Mouse (Mus musculus) neural tube, embryonic 14.5 days (tissue): ENCODE results near the gene Itpkc. TPM values are rescaled to one million over a fixed set of nuclear protein-coding genes. Genes with fewer than 3 reads are reported as not detected.

Experiments used
- ATAC-seq: fragments of 200-750 bp; cut with Nextera tagmentation; 2 replicates; pipeline ENCODE4 v1.8.0; 2017; ENCODE audit warnings: low read depth, mild to moderate bottlenecking, moderate TSS enrichment, moderate library complexity
- H3K27ac ChIP-seq: fragments of 300-500 bp; sonication (generic); 2 replicates; pipeline ENCODE4 v1.5.1; 2014; ENCODE audit warnings: low read depth, mild to moderate bottlenecking, control low read depth, low read length, moderate library complexity, mixed read lengths
- H3K27me3 ChIP-seq: fragments of 300-500 bp; sonication (generic); 2 replicates; pipeline ENCODE4 v1.6.1; 2014; ENCODE audit warnings: low read length; ENCODE audit not compliant: control insufficient read depth, insufficient read depth
- H3K36me3 ChIP-seq: fragments of 300-500 bp; sonication (generic); 2 replicates; pipeline ENCODE4 v1.6.1; 2014; ENCODE audit warnings: low read length, mixed read lengths; ENCODE audit not compliant: control insufficient read depth, insufficient read depth
- H3K4me1 ChIP-seq: fragments of 300-500 bp; sonication (generic); 2 replicates; pipeline ENCODE4 v1.6.1; 2014; ENCODE audit warnings: low read length; ENCODE audit not compliant: control insufficient read depth, insufficient read depth
- H3K4me2 ChIP-seq: fragments of 300-500 bp; sonication (generic); 2 replicates; pipeline ENCODE4 v1.6.1; 2014; ENCODE audit warnings: mild to moderate bottlenecking, low read depth, low read length, control low read depth
- H3K4me3 ChIP-seq: fragments of 300-500 bp; sonication (generic); 2 replicates; pipeline ENCODE4 v1.5.1; 2014; ENCODE audit warnings: low read depth, low read length, control low read depth, mixed read lengths
- H3K9ac ChIP-seq: fragments of 300-500 bp; sonication (generic); replicated peaks from 2 replicates; pipeline ENCODE4 v1.6.1; 2014; ENCODE audit warnings: low read depth, mild to moderate bottlenecking, control low read depth, low read length, mixed read lengths
- H3K9me3 ChIP-seq: fragments of 300-500 bp; sonication (generic); 2 replicates; pipeline ENCODE4 v1.6.1; 2016; ENCODE audit warnings: low read length; ENCODE audit not compliant: control insufficient read depth
- WGBS: fragments of 180-500 bp; shearing (Covaris S2); extraction: QIAGEN DNeasy Blood & Tissue Kit; methylation state at CpG from one replicate; pipeline ENCODE4 v1.1.7; 2014; 5-methylcytosine and 5-hydroxymethylcytosine counted together
- polyA plus RNA-seq: library from polyadenylated mRNA; unstranded; fragments of >200 nt; fragmentation: Nextera tagmentation; extraction: Ambion mirVana; gene quantifications from 2 replicates; pipeline ENCODE4 v1.2.1, GENCODE M21; 2014

Gene Itpkc
- polyA plus RNA-seq, 1 experiment from 2014 or later = 6.6 TPM

DNA sequence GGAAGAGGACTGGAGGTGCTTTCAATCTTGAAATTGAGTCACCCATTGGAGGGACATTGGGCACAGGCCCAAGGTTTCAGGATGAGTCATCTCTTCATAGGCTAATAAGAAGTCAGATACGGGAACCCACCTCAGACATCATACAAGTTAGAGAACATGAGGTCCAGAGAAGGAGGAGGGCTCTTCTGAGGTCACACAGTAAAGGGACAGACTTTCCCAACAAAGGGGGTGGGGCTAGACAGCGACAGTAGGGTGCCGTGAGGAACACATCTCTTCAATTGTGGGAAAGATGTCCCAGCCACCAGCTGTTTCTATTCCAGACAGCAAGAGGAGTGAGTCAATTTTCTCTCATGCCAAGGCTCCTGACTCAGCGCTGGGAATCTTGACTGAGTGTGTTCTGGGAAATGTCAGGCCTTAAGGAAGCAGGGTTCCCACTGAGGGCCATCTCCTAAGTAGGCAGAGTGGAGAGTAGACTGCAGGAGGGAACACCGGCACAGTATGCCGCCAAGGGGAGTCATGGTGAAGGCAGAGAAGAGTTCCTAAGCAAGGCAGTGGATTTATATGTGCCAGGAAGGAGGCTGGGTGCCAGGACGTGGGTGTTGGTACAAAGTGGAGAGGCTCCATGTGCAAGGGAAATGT lies 3.4 kb upstream of the Itpkc start:
- no peak for ATAC-seq

DNA sequence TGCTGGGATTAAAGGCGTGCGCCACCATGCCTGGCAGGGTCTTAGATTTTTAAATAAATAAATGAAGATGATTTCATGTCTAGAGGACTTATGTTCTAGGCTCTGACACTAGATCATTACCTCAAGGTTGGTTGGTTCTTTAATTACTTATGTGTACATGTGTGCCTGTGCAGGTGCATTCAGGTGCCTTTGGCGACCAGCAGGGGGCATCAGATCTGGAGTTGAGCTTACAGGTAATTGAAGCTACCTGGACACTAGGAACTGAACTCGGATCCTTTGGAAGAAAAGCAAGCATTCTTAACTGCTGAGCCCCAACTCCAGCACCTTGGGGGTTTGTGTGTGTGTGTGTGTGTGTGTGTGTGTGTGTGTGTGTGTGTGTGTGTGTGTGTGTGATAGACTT lies 2.3 kb upstream of the Itpkc start:
- Histone ChIP-seq H3K4me2 (no peak overlapping the region), H3K27ac (no peak overlapping the region), H3K36me3 (no peaks in the 10 kb centered on the region), H3K9me3 (no peaks in the 10 kb centered on the region), H3K9ac (no peak overlapping the region), H3K4me1 (peaks cover 31% of the 10 kb centered on the region), H3K4me3 (no peak overlapping the region), H3K27me3 (no peaks in the 10 kb centered on the region)
- whole genome bisulfite sequencing = 79% methylated on average over 4 of the region's 4 CpGs
- ATAC-seq = no peak

More for the DNA sequence above, 3.4 kb upstream of the Itpkc start:
- H3K9ac ChIP-seq = no peak overlapping the region
- WGBS = 77% methylated on average over 7 of the region's 7 CpGs
- H3K27me3 ChIP-seq = no peaks in the 10 kb centered on the region
- no peaks in the 10 kb centered on the region for H3K36me3 ChIP-seq
- peak overlapping the region; percentile 28; the same call in 1 of the 2 replicates for H3K27ac ChIP-seq
- no peak overlapping the region for H3K4me2 ChIP-seq
- H3K9me3 ChIP-seq = no peaks in the 10 kb centered on the region
- H3K4me3 ChIP-seq = no peak overlapping the region
- peaks cover 21% of the 10 kb centered on the region for H3K4me1 ChIP-seq

- ATAC-seq = no peak
- H3K4me1 ChIP-seq = peaks cover 48% of the 10 kb centered on the region
- H3K9me3 ChIP-seq = no peaks in the 10 kb centered on the region
These were observed 404 bp upstream of the Itpkc start for GRCm38 (mm10) chr7:27228865-27229264.

GRCm38 (mm10) chr7:27227676-27228075 lies 785 bp downstream of the Itpkc start:
- H3K9ac ChIP-seq = peak overlapping the region; percentile 86
- peak overlapping the region; percentile 83; the same call in 1 of the 2 replicates for H3K27ac ChIP-seq
- ATAC-seq = no peak
- peak overlapping the region; percentile 87 for H3K4me2 ChIP-seq
- H3K9me3 ChIP-seq = no peaks in the 10 kb centered on the region
- no peaks in the 10 kb centered on the region for H3K27me3 ChIP-seq
- H3K4me3 ChIP-seq = peak overlapping the region; percentile 89
- H3K4me1 ChIP-seq = peaks cover 46% of the 10 kb centered on the region
- no peaks in the 10 kb centered on the region for H3K36me3 ChIP-seq
- 2% methylated on average over 10 of the region's 10 CpGs for WGBS

More at GRCm38 (mm10) chr7:27228865-27229264, 404 bp upstream of the Itpkc start:
- Histone ChIP-seq H3K9ac (peak overlapping the region; percentile 86), H3K4me3 (peak overlapping the region; percentile 89), H3K4me2 (peak overlapping the region; percentile 87), H3K36me3 (no peaks in the 10 kb centered on the region), H3K27ac (peak overlapping the region; percentile 83), H3K27me3 (no peaks in the 10 kb centered on the region)
- 21% methylated on average over 6 of the region's 6 CpGs for WGBS

DNA sequence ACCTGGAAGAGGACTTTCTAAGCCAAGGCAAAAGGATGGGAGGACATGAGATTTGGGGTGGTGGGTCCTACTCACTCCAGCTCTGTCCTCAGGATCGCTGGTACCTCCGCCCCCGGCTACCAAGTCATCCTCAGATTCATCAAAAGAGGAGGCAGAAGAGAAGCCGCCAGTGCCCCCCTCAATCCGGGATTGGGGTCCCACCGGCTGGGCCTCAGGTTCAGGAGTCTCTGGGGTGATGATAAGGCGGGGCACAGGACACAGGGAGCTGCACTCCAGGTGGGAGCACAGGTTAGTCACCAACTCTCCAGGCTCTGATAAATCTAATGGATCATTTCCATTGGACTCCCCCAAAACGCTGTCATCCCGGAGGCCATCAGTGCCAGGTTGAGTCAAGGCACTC lies 1.2 kb downstream of the Itpkc start:
- H3K4me3 ChIP-seq = peak overlapping the region; percentile 89
- no peaks in the 10 kb centered on the region for H3K36me3 ChIP-seq
- WGBS = 40% methylated on average over 9 of the region's 9 CpGs
- peak overlapping the region; percentile 87 for H3K4me2 ChIP-seq
- H3K27me3 ChIP-seq = no peaks in the 10 kb centered on the region
- H3K9me3 ChIP-seq = no peaks in the 10 kb centered on the region
- peaks cover 46% of the 10 kb centered on the region for H3K4me1 ChIP-seq
- H3K9ac ChIP-seq = peak overlapping the region; percentile 86
- ATAC-seq = no peak
- no peak overlapping the region for H3K27ac ChIP-seq

GRCm38 (mm10) chr7:27224877-27225575 lies 3.4 kb downstream of the Itpkc start:
- peak overlapping the region; percentile 87 for H3K4me2 ChIP-seq
- 0 out of 2 replicates have a peak overlapping the region, but pooled peaks have one; percentile 89 for H3K4me3 ChIP-seq
- ATAC-seq = no peak
- H3K27ac ChIP-seq = no peak overlapping the region
- no peaks in the 10 kb centered on the region for H3K9me3 ChIP-seq
- no peaks in the 10 kb centered on the region for H3K27me3 ChIP-seq
- 65% methylated on average over 11 of the region's 11 CpGs for WGBS
- no peaks in the 10 kb centered on the region for H3K36me3 ChIP-seq
- peak overlapping the region; percentile 30; the same call in 1 of the 2 replicates for H3K9ac ChIP-seq
- peaks cover 46% of the 10 kb centered on the region for H3K4me1 ChIP-seq

DNA sequence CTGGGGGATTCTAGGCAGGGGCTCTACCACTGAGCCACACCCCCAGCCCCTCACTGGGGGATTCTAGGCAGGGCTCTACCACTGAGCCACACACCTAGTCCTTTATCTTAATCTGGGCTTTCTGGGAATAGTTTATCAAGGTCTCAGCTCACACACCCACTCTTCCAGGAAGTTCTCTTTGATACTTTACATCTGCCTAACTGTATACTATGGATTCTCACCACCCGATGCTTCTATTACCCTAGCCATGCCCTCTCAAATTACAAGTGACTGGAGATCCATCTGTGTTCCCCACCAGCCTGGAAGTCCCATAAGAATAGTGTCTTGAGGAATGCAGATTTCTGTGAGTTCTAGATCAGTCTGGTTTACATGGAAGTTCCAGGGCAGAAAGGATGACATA lies 5.9 kb downstream of the Itpkc start:
- no peak overlapping the region for H3K4me2 ChIP-seq
- H3K36me3 ChIP-seq = peaks cover 3% of the 10 kb centered on the region; the same call in 1 of the 2 replicates
- H3K4me1 ChIP-seq = peaks cover 41% of the 10 kb centered on the region
- WGBS = 79% methylated on average over 1 of the region's 1 CpGs
- H3K9ac ChIP-seq = no peak overlapping the region
- no peaks in the 10 kb centered on the region for H3K9me3 ChIP-seq
- no peaks in the 10 kb centered on the region for H3K27me3 ChIP-seq
- H3K27ac ChIP-seq = no peak overlapping the region
- no peak overlapping the region for H3K4me3 ChIP-seq
- ATAC-seq = no peak

- H3K27me3 ChIP-seq = no peaks in the 10 kb centered on the region
- no peak overlapping the region for H3K9ac ChIP-seq
- H3K27ac ChIP-seq = no peak overlapping the region
- no peak overlapping the region for H3K4me2 ChIP-seq
- H3K36me3 ChIP-seq = peaks cover 3% of the 10 kb centered on the region; the same call in 1 of the 2 replicates
- no peak for ATAC-seq
- H3K4me1 ChIP-seq = peaks cover 35% of the 10 kb centered on the region
- H3K9me3 ChIP-seq = no peaks in the 10 kb centered on the region
- WGBS = 82% methylated on average over 6 of the region's 6 CpGs
- no peak overlapping the region for H3K4me3 ChIP-seq
These were observed 6.5 kb downstream of the Itpkc start for GRCm38 (mm10) chr7:27221939-27222338.

DNA sequence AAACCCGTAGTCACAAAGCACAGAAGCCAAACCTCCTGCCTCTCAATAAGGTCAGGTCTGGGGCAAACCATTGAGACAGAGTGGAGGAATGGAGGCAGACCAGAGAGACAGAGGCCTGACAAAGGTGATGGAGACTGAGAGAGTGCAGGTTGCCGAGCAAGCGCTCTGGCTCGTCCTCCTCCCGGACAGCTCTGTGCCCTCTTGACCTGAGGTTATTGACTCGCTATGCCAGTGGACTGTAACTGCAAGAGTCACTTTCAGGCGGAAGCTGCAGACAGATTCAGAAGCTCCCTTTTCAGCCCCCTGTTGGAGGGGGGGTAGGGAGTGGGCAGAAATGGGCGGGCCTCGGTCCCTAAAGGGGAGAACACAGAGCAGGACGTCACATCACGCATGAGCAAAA lies 8.5 kb downstream of the Itpkc start:
- peaks cover 15% of the 10 kb centered on the region; the same call in 1 of the 2 replicates for H3K36me3 ChIP-seq

More for the DNA sequence above, 8.5 kb downstream of the Itpkc start:
- WGBS = 74% methylated on average over 11 of the region's 11 CpGs
- no peak for ATAC-seq
- H3K27me3 ChIP-seq = no peaks in the 10 kb centered on the region
- H3K4me2 ChIP-seq = no peak overlapping the region
- no peaks in the 10 kb centered on the region for H3K9me3 ChIP-seq
- no peak overlapping the region for H3K9ac ChIP-seq
- H3K27ac ChIP-seq = no peak overlapping the region
- no peak overlapping the region for H3K4me3 ChIP-seq
- H3K4me1 ChIP-seq = peaks cover 15% of the 10 kb centered on the region
